Mouse (Mus musculus) forebrain, embryonic 13.5 days (tissue): ENCODE measurements around the gene Nfkbib. TPM values are rescaled to one million over a fixed set of nuclear protein-coding genes. Genes with fewer than 3 reads are reported as not detected.

Experiments used
- polyA plus RNA-seq: library from polyadenylated mRNA; unstranded; fragments of >200 nt; fragmentation: Nextera tagmentation; extraction: Ambion mirVana; gene quantifications from 2 replicates; pipeline ENCODE4 v1.2.1, GENCODE M21; 2015

The Nfkbib gene
- polyA plus RNA-seq, 1 experiment from 2014 or later, result 51.0 TPM

Other genes with a start within 250 kb of the Nfkbib start
- not detected in 2 replicates for gene Ifnl3, start 244.7 kb downstream of the Nfkbib start, polyA plus RNA-seq
- gene Sycn, start 226.6 kb downstream of the Nfkbib start, polyA plus RNA-seq, result not detected in 2 replicates
- not detected in 2 replicates for gene Nccrp1, start 220.3 kb downstream of the Nfkbib start, polyA plus RNA-seq
- 20.0 and 20.5 TPM in 2 replicates for gene Samd4b, start 169.4 kb downstream of the Nfkbib start, polyA plus RNA-seq
- 36.1 and 36.8 TPM in 2 replicates for gene Pak4, start 169.3 kb downstream of the Nfkbib start, polyA plus RNA-seq
- not detected in 2 replicates for gene Acp7, start 136.2 kb downstream of the Nfkbib start, polyA plus RNA-seq
- gene Fbxo27, start 74.7 kb downstream of the Nfkbib start, polyA plus RNA-seq, result 3.6 and 3.8 TPM in 2 replicates
- 4.4 and 5.3 TPM in 2 replicates for gene Fbxo17, start 50.7 kb downstream of the Nfkbib start, polyA plus RNA-seq
- 107 and 122 TPM in 2 replicates for gene Mrps12, start 25.7 kb downstream of the Nfkbib start, polyA plus RNA-seq
- 23.0 and 23.7 TPM in 2 replicates for gene Sars2, start 25.5 kb downstream of the Nfkbib start, polyA plus RNA-seq
- not detected in 2 replicates for gene Ccer2, start 11.3 kb downstream of the Nfkbib start, polyA plus RNA-seq
- gene Sirt2, start 777 bp downstream of the Nfkbib start, polyA plus RNA-seq, result 86.3 and 86.9 TPM in 2 replicates
- 1.7 and 2.0 TPM in 2 replicates for gene Rinl, start 21.5 kb upstream of the Nfkbib start, polyA plus RNA-seq
- 264 and 282 TPM in 2 replicates for gene Hnrnpl, start 41.0 kb upstream of the Nfkbib start, polyA plus RNA-seq
- gene Ech1, start 57.7 kb upstream of the Nfkbib start, polyA plus RNA-seq, result 69.1 and 75.6 TPM in 2 replicates
- 2.5 and 3.3 TPM in 2 replicates for gene Lgals4, start 66.3 kb upstream of the Nfkbib start, polyA plus RNA-seq
- gene Lgals7, start 96.3 kb upstream of the Nfkbib start, polyA plus RNA-seq, result 2.0 and 2.4 TPM in 2 replicates
- gene Capn12, start 113.9 kb upstream of the Nfkbib start, polyA plus RNA-seq, result 0.21 and 0.30 TPM in 2 replicates
- 114 and 136 TPM in 2 replicates for gene Actn4, start 194.8 kb upstream of the Nfkbib start, polyA plus RNA-seq
- gene Eif3k, start 214.4 kb upstream of the Nfkbib start, polyA plus RNA-seq, result 351 and 356 TPM in 2 replicates
- gene Map4k1, start 214.5 kb upstream of the Nfkbib start, polyA plus RNA-seq, result 4.3 and 4.4 TPM in 2 replicates